12 mouse cellular contexts compared by ENCODE assay signal in the genomic region with DNA sequence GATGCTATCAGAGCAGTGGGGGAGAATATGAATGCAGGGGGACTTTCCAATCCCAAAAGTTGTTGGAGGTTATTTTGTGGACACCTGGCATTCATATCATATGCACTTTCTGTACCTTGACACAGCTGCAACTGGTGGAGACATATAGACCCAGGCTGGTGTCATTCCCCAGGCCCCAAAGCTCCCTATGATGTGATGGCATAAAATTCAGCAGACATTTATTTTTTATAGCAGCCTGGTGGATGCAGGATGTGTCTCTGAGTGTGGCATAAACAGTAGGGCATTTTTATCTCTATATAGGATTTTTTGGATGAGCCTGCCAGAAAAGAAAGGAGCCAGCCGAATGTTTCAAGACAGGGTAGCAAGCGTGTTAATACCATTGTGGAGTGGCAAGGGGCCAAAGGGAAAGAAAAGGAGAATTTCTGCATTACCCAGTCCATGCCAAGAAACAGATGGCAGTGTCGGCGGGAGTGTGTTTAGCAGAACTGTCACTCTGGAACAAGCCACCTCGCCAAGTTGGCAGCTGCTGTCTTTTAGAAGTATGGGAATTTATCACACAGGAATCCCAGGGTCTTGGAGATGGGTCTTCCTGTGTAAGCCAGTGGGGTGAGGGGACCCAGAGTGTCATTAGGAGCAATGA.
DNase-seq lines count a peak whose midpoint lies in the region; ATAC-seq lines count a peak whose summit lies in the region.
"Had no signal": no experiment of that assay in that cellular context is flagged by ENCODE, and none has a peak within 500 bp of the region (broad histone marks: within the 10 kb centered on the region; RNA-seq: fewer than 3 reads in every experiment).

No protein-coding gene starts in this region.

- peak; percentile 26; the same call in 1 of the 2 replicates for ATAC-seq in embryonic facial prominence, embryonic 14.5 days (ENCODE audit: low read depth)
- peak; percentile 94 for ATAC-seq in hindbrain, embryonic 16.5 days

- WGBS in embryonic facial prominence, embryonic 14.5 days = 47% methylated on average over 5 of the region's 5 CpGs
- 84% methylated on average over 5 of the region's 5 CpGs for WGBS in embryonic facial prominence, embryonic 10.5 days
- 39% methylated on average over 5 of the region's 5 CpGs for WGBS in hindbrain, embryonic 16.5 days

- no peak overlapping the region for H3K9ac ChIP-seq in embryonic facial prominence, embryonic 14.5 days (ENCODE audit: low read depth, low read length)
- no peak overlapping the region for H3K9ac ChIP-seq in hindbrain, embryonic 16.5 days (ENCODE audit: low read depth, low read length)
- H3K9ac ChIP-seq: embryonic facial prominence, embryonic 12.5 days; liver, embryonic 14.5 days; neural tube, embryonic 13.5 days had no signal

- H3K36me3 ChIP-seq in embryonic facial prominence, embryonic 14.5 days (ENCODE audit: control insufficient read depth, insufficient read depth, low read length) = no peaks in the 10 kb centered on the region
- no peaks in the 10 kb centered on the region for H3K36me3 ChIP-seq in embryonic facial prominence, embryonic 10.5 days (replicated peaks)
- H3K36me3 ChIP-seq in hindbrain, embryonic 16.5 days (ENCODE audit: control insufficient read depth, insufficient read depth, low read length) = no peaks in the 10 kb centered on the region
- H3K36me3 ChIP-seq: embryonic facial prominence, embryonic 12.5 days; neural tube, embryonic 13.5 days had no signal

- H3K27me3 ChIP-seq in embryonic facial prominence, embryonic 14.5 days (replicated peaks; ENCODE audit: control insufficient read depth, insufficient read depth, low read length) = no peaks in the 10 kb centered on the region
- no peaks in the 10 kb centered on the region for H3K27me3 ChIP-seq in embryonic facial prominence, embryonic 10.5 days (replicated peaks; ENCODE audit: low read depth, poor library complexity, severe bottlenecking)
- H3K27me3 ChIP-seq in hindbrain, embryonic 16.5 days (replicated peaks; ENCODE audit: control insufficient read depth, insufficient read depth, low read length) = no peaks in the 10 kb centered on the region
- H3K27me3 ChIP-seq: embryonic facial prominence, embryonic 12.5 days; neural tube, embryonic 13.5 days had no signal

- no peaks in the 10 kb centered on the region for H3K9me3 ChIP-seq in embryonic facial prominence, embryonic 14.5 days (ENCODE audit: control insufficient read depth, low read length)
- H3K9me3 ChIP-seq in embryonic facial prominence, embryonic 10.5 days = no peaks in the 10 kb centered on the region
- H3K9me3 ChIP-seq in hindbrain, embryonic 16.5 days (ENCODE audit: control insufficient read depth, low read length) = no peaks in the 10 kb centered on the region
- H3K9me3 ChIP-seq: embryonic facial prominence, embryonic 12.5 days; neural tube, embryonic 13.5 days had no signal

- no peak overlapping the region for H3K27ac ChIP-seq in embryonic facial prominence, embryonic 14.5 days (replicated peaks; ENCODE audit: low read depth, low read length)
- no peak overlapping the region for H3K27ac ChIP-seq in embryonic facial prominence, embryonic 10.5 days (replicated peaks)
- H3K27ac ChIP-seq in hindbrain, embryonic 16.5 days (ENCODE audit: low read depth, low read length) = no peak overlapping the region
- H3K27ac ChIP-seq: embryonic facial prominence, embryonic 12.5 days; liver, embryonic 14.5 days; neural tube, embryonic 13.5 days had no signal

- no peak overlapping the region for H3K4me2 ChIP-seq in embryonic facial prominence, embryonic 14.5 days (ENCODE audit: low read depth, low read length)
- H3K4me2 ChIP-seq in hindbrain, embryonic 16.5 days (ENCODE audit: low read length) = no peak overlapping the region
- H3K4me2 ChIP-seq: embryonic facial prominence, embryonic 12.5 days; neural tube, embryonic 13.5 days had no signal

- peak; percentile 78 for DNase-seq in embryonic facial prominence, embryonic 14.5 days (ENCODE audit: low spot score)
- no peak for DNase-seq in embryonic facial prominence, embryonic 10.5 days (ENCODE audit: low spot score)
- peak; percentile 91 for DNase-seq in cerebellum, adult 11 months
- DNase-seq in left cerebral cortex, postnatal 36 days (ENCODE audit: low spot score in 2 of 2) = peak; percentile 87 to 90
- DNase-seq in gastrocnemius, adult 8-10 months (ENCODE audit: low spot score in 2 of 2) = no peak
- no peak for DNase-seq in adrenal gland, postnatal 36 days
- no peak for DNase-seq in thymus, postnatal 25 days
- DNase-seq: thymus, adult 2 months had no signal

- no peaks in the 10 kb centered on the region for H3K4me1 ChIP-seq in embryonic facial prominence, embryonic 14.5 days (ENCODE audit: control insufficient read depth, insufficient read depth, low read length)
- H3K4me1 ChIP-seq in embryonic facial prominence, embryonic 10.5 days = no peaks in the 10 kb centered on the region
- peaks cover 6% of the 10 kb centered on the region for H3K4me1 ChIP-seq in hindbrain, embryonic 16.5 days (ENCODE audit: control insufficient read depth, insufficient read depth, low read depth, low read length)
- H3K4me1 ChIP-seq: embryonic facial prominence, embryonic 12.5 days; neural tube, embryonic 13.5 days had no signal

- no peak overlapping the region for H3K4me3 ChIP-seq in embryonic facial prominence, embryonic 14.5 days (ENCODE audit: low read depth, low read length)
- no peak overlapping the region for H3K4me3 ChIP-seq in embryonic facial prominence, embryonic 10.5 days
- H3K4me3 ChIP-seq in hindbrain, embryonic 16.5 days (ENCODE audit: low read length) = no peak overlapping the region
- H3K4me3 ChIP-seq: embryonic facial prominence, embryonic 12.5 days; neural tube, embryonic 13.5 days had no signal

- intact Hi-C loops in left cerebral cortex, postnatal 36 days (cut with DNase I) = loop anchor here (10.0 kb wide), 2 partner anchors 243 to 267 kb away; a partner anchor contains a TSS

Comparison
In these comparisons a context has a peak if more than half of its experiments do, and no peak if none do; other contexts are left out.
1. DNase-seq: peak in embryonic facial prominence, embryonic 14.5 days (single experiment), cerebellum, adult 11 months (single experiment) and left cerebral cortex, postnatal 36 days (2 of 2); none in embryonic facial prominence, embryonic 10.5 days (single experiment), gastrocnemius, adult 8-10 months (0 of 2), adrenal gland, postnatal 36 days (0 of 2) and thymus, postnatal 25 days (single experiment).